Mouse (Mus musculus) midbrain, embryonic 12.5 days (tissue): ENCODE results near the gene Gcsh. TPM values are rescaled to one million over a fixed set of nuclear protein-coding genes. Genes with fewer than 3 reads are reported as not detected.

Source experiments
- ATAC-seq: fragments of 200-750 bp; cut with Nextera tagmentation; 2 replicates; pipeline ENCODE4 v1.8.0; 2017; ENCODE audit warnings: low read depth, moderate TSS enrichment, moderate library complexity; ENCODE audit not compliant: low FRiP score
- H3K27ac ChIP-seq: fragments of 300-500 bp; sonication (generic); replicated peaks from 2 replicates; pipeline ENCODE4 v1.5.1; 2016; ENCODE audit warnings: mild to moderate bottlenecking
- H3K27me3 ChIP-seq: fragments of 300-500 bp; sonication (generic); 2 replicates; pipeline ENCODE4 v1.6.1; 2016; ENCODE audit warnings: mild to moderate bottlenecking
- H3K36me3 ChIP-seq: fragments of 300-500 bp; sonication (generic); 2 replicates; pipeline ENCODE4 v1.6.1; 2016
- H3K4me1 ChIP-seq: fragments of 300-500 bp; sonication (generic); 2 replicates; pipeline ENCODE4 v1.6.1; 2016
- H3K4me2 ChIP-seq: fragments of 300-500 bp; sonication (generic); replicated peaks from 2 replicates; pipeline ENCODE4 v1.6.1; 2016; ENCODE audit warnings: mild to moderate bottlenecking, moderate library complexity
- H3K4me3 ChIP-seq: fragments of 300-500 bp; sonication (generic); 2 replicates; pipeline ENCODE4 v1.5.1; 2016; ENCODE audit warnings: mild to moderate bottlenecking
- H3K9ac ChIP-seq: fragments of 300-500 bp; sonication (generic); replicated peaks from 2 replicates; pipeline ENCODE4 v1.6.1; 2016; ENCODE audit warnings: mild to moderate bottlenecking, moderate library complexity
- H3K9me3 ChIP-seq: fragments of 300-500 bp; sonication (generic); 2 replicates; pipeline ENCODE4 v1.6.1; 2016; ENCODE audit warnings: mild to moderate bottlenecking
- WGBS: fragments of 180-500 bp; shearing (Covaris S2); methylation state at CpG from one replicate; pipeline ENCODE4 v1.1.7; 2016; 5-methylcytosine and 5-hydroxymethylcytosine counted together
- polyA plus RNA-seq: library from polyadenylated mRNA; unstranded; fragments of >200 nt; fragmentation: Nextera tagmentation; extraction: Ambion mirVana; gene quantifications from 2 replicates; pipeline ENCODE4 v1.2.1, GENCODE M21; 2016

The Gcsh gene
- polyA plus RNA-seq, 1 experiment from 2014 or later, result 115 TPM

- no peaks in the 10 kb centered on the region for H3K27me3 ChIP-seq
- WGBS, result under 1% methylated on average over 25 of the region's 46 CpGs
- 0 out of 2 replicates have a peak, but pooled peaks cover 10% of the 10 kb centered on the region for H3K36me3 ChIP-seq
- peaks cover 16% of the 10 kb centered on the region for H3K4me1 ChIP-seq
- H3K4me2 ChIP-seq, result peak within 1 kb of the TSS; percentile 97
- peak within 1 kb of the TSS; percentile 97 for H3K4me3 ChIP-seq
- no peaks in the 10 kb centered on the region for H3K9me3 ChIP-seq
- peak within 1 kb of the TSS; percentile 93 for H3K9ac ChIP-seq
- ATAC-seq, result peak; percentile 90
- peak within 1 kb of the TSS; percentile 42 for H3K27ac ChIP-seq
Measured at GRCm38 (mm10) chr8:116943161-116943554, 50.2 kb downstream of the Gcsh start, which contains the start of gene Atmin. Gene Atmin, plus strand, starts transcription at chr8:116943393.

GRCm38 (mm10) chr8:116942284-116943058 lies 50.9 kb downstream of the Gcsh start:
- Histone ChIP-seq H3K27me3 (no peaks in the 10 kb centered on the region), H3K27ac (no peak overlapping the region), H3K9ac (no peak overlapping the region), H3K4me1 (peaks cover 16% of the 10 kb centered on the region), H3K36me3 (peaks cover 15% of the 10 kb centered on the region; the same call in 1 of the 2 replicates), H3K4me2 (no peak overlapping the region), H3K4me3 (no peak overlapping the region), H3K9me3 (no peaks in the 10 kb centered on the region)
- WGBS, result 77% methylated on average over 12 of the region's 12 CpGs
- ATAC-seq, result no peak

- WGBS, result 48% methylated on average over 6 of the region's 6 CpGs
- H3K4me2 ChIP-seq, result no peak overlapping the region
- no peaks in the 10 kb centered on the region for H3K27me3 ChIP-seq
- ATAC-seq, result no peak
- H3K9me3 ChIP-seq, result no peaks in the 10 kb centered on the region
- H3K36me3 ChIP-seq, result peaks cover 73% of the 10 kb centered on the region
- H3K4me1 ChIP-seq, result no peaks in the 10 kb centered on the region
- H3K9ac ChIP-seq, result no peak overlapping the region
- no peak overlapping the region for H3K4me3 ChIP-seq
- no peak overlapping the region for H3K27ac ChIP-seq
Measured at GRCm38 (mm10) chr8:116935506-116935905, 57.8 kb downstream of the Gcsh start.

GRCm38 (mm10) chr8:116934976-116935375 lies 58.4 kb downstream of the Gcsh start:
- WGBS, result 92% methylated on average over 4 of the region's 4 CpGs
- Histone ChIP-seq H3K9ac (no peak overlapping the region), H3K4me2 (no peak overlapping the region), H3K9me3 (no peaks in the 10 kb centered on the region), H3K27ac (no peak overlapping the region), H3K4me1 (no peaks in the 10 kb centered on the region), H3K27me3 (no peaks in the 10 kb centered on the region), H3K4me3 (no peak overlapping the region), H3K36me3 (peaks cover 73% of the 10 kb centered on the region)
- ATAC-seq, result no peak

Other genes starting within 250 kb of the Gcsh start
- 65.5 and 76.1 TPM in 2 replicates for gene Cmc2, start 72.1 kb downstream of the Gcsh start, polyA plus RNA-seq
- gene Cenpn, start 71.8 kb downstream of the Gcsh start, polyA plus RNA-seq, result 32.7 and 35.6 TPM in 2 replicates
- 17.7 and 20.8 TPM in 2 replicates for gene Atmin, start 50.1 kb downstream of the Gcsh start, polyA plus RNA-seq
- 4.3 and 5.2 TPM in 2 replicates for gene 1700030J22Rik, start 14.6 kb downstream of the Gcsh start, polyA plus RNA-seq
- not detected in 2 replicates for gene Pkd1l2, start 88.9 kb upstream of the Gcsh start, polyA plus RNA-seq
- 0.22 TPM in 1 of 2 replicates, not detected in the other for gene Bco1, start 102.3 kb upstream of the Gcsh start, polyA plus RNA-seq
- 2.6 and 3.2 TPM in 2 replicates for gene Gan, start 164.6 kb upstream of the Gcsh start, polyA plus RNA-seq